Mouse (Mus musculus): ENCODE data around the gene Insyn1. TPM values are rescaled to one million over a fixed set of nuclear protein-coding genes. Genes with fewer than 3 reads are reported as not detected.
A peak's percentile ranks its signal among the peaks of the same experiment; 100 is the strongest.

Insyn1 gene
- polyA plus RNA-seq, 1 experiment from 2014 or later, result 2.4 TPM

DNA sequence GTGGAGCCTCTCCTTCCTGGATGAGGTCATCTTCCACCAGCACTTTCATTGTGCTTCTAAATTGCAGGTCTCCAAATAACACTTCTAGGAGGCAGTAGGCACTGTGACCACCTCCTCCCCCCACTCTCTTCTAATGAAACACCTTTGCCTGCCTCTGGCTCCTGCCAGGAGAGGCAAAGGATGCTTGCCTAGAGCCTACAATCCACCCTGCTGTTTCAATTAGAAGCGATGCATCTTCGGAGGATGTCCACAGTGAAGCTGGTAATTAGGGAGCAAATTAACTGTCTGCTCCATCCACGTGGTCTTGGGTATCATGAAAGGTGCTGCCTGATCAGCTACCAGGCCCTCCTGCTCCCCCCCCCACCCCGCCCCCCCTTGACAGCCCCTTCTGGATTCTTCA lies 41.6 kb upstream of the Insyn1 start:
- ATAC-seq (replicated peaks; ENCODE audit: low FRiP score) (no peak), DNase-seq (ENCODE audit: low spot score) (no peak)
- Histone ChIP-seq H3K27me3 (ENCODE audit: control insufficient read depth, insufficient read depth, low read length) (no peaks in the 10 kb centered on the region), H3K9ac (ENCODE audit: low read length) (no peak overlapping the region), H3K9me3 (ENCODE audit: control insufficient read depth, low read length) (no peaks in the 10 kb centered on the region), H3K36me3 (ENCODE audit: control insufficient read depth, insufficient read depth, low read length) (no peaks in the 10 kb centered on the region), H3K4me2 (ENCODE audit: low read depth, low read length, severe bottlenecking) (no peak overlapping the region), H3K27ac (ENCODE audit: low read depth, low read length) (no peak overlapping the region), H3K4me1 (replicated peaks; ENCODE audit: control insufficient read depth, insufficient read depth, low read length) (peaks cover 6% of the 10 kb centered on the region; the same call in 1 of the 2 replicates), H3K4me3 (ENCODE audit: low read depth, low read length) (no peak overlapping the region)
- WGBS, result 24% methylated on average over 4 of the region's 4 CpGs

DNA sequence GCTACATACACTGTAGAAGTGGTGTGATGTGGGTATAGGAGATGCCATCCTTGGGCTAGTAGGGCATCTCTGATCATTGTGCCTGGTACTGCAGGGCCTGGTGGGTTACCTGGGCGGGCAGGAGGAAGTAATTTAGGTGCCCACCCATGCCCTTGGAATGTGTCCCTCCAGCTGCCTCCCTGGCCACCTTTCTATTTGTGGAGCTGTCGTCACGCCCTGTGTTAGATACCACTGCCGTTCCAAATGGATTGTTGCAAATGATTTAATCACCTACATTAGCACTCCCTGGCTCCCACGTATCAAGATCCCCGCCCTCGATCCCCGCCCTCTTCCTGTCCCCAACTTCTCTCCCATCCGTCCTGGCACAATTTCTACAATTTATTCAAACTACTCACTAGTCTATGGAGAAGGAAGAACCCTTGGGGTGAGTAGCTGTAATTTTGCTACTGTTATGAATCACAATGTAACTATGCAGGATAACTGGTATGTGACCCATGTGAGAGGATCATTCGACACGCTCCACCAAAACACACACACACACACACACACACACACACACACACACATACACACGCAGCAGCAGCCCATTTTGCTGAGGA lies 40.3 kb upstream of the Insyn1 start:
- Histone ChIP-seq H3K9ac (ENCODE audit: low read length) (no peak overlapping the region), H3K27ac (ENCODE audit: low read depth, low read length) (no peak overlapping the region), H3K4me2 (ENCODE audit: low read depth, low read length, severe bottlenecking) (no peak overlapping the region), H3K36me3 (ENCODE audit: control insufficient read depth, insufficient read depth, low read length) (no peaks in the 10 kb centered on the region), H3K27me3 (ENCODE audit: control insufficient read depth, insufficient read depth, low read length) (no peaks in the 10 kb centered on the region), H3K9me3 (ENCODE audit: control insufficient read depth, low read length) (no peaks in the 10 kb centered on the region), H3K4me1 (replicated peaks; ENCODE audit: control insufficient read depth, insufficient read depth, low read length) (peaks cover 6% of the 10 kb centered on the region; the same call in 1 of the 2 replicates), H3K4me3 (ENCODE audit: low read depth, low read length) (no peak overlapping the region)
- DNase-seq (ENCODE audit: low spot score), result no peak
- ATAC-seq (replicated peaks; ENCODE audit: low FRiP score), result no peak
- WGBS, result 85% methylated on average over 12 of the region's 12 CpGs

DNA sequence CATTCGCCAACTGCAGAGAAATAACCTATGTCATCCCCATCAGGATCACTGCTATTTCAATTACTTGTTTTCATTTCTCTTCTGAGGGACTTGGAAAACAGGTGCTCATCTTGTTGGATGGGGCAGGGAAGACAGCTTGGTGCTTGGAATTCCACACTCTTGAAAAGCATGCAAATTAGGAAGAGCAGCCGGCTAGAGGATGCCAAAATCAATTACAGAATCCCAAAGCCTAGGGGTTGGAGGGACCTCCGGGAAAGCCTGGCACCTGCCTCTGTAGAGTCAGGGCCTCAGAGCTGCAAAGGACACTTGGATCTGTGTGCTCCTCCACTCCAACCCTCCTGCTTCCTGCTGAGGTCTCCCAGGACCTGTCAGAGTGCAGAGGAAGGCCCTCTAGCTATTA lies 38.9 kb upstream of the Insyn1 start:
- H3K27me3 ChIP-seq (ENCODE audit: control insufficient read depth, insufficient read depth, low read length), result no peaks in the 10 kb centered on the region
- H3K4me3 ChIP-seq (ENCODE audit: low read depth, low read length), result no peak overlapping the region
- H3K4me1 ChIP-seq (replicated peaks; ENCODE audit: control insufficient read depth, insufficient read depth, low read length), result peaks cover 6% of the 10 kb centered on the region; the same call in 1 of the 2 replicates
- DNase-seq (ENCODE audit: low spot score) (no peak), ATAC-seq (replicated peaks; ENCODE audit: low FRiP score) (no peak)
- WGBS, result 43% methylated on average over 3 of the region's 3 CpGs
- no peaks in the 10 kb centered on the region for H3K9me3 ChIP-seq (ENCODE audit: control insufficient read depth, low read length)
- H3K9ac ChIP-seq (ENCODE audit: low read length), result no peak overlapping the region
- H3K4me2 ChIP-seq (ENCODE audit: low read depth, low read length, severe bottlenecking), result no peak overlapping the region
- H3K36me3 ChIP-seq (ENCODE audit: control insufficient read depth, insufficient read depth, low read length), result no peaks in the 10 kb centered on the region
- no peak overlapping the region for H3K27ac ChIP-seq (ENCODE audit: low read depth, low read length)

DNA sequence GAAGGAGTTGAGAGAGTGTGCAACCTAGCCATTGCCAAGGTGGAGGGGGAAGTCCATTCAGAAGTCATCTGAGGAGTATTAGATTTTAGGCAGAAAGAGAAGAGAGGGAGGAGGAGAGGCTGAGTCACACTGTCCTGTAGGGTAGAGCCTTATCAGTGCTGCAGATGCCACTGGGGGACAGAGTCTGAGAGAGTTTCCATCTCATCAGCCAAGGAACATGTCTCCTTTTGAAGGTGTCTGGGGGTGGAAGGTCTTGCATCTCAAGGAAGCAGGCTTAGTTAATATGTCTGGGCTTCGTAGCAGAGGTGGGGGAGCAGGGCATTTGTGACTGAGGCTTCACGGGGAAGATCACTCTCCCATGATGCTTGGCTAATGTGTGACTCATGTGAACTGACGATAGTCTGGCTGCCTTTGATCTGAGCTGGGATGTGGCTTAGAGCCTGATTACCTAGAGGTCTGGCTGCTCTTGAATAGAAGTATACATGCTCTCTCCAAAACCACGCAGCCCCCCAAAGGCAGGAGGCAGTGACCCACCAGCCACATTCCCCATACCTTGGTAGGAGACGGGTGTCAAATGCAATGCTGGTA lies 34.5 kb upstream of the Insyn1 start:
- H3K27ac ChIP-seq (ENCODE audit: low read depth, low read length), result no peak overlapping the region
- H3K4me2 ChIP-seq (ENCODE audit: low read depth, low read length, severe bottlenecking), result no peak overlapping the region
- 85% methylated on average over 5 of the region's 5 CpGs for WGBS
- H3K27me3 ChIP-seq (ENCODE audit: control insufficient read depth, insufficient read depth, low read length), result no peaks in the 10 kb centered on the region
- DNase-seq (ENCODE audit: low spot score) (no peak), ATAC-seq (replicated peaks; ENCODE audit: low FRiP score) (no peak)
- peaks cover 25% of the 10 kb centered on the region for H3K4me1 ChIP-seq (replicated peaks; ENCODE audit: control insufficient read depth, insufficient read depth, low read length)
- H3K4me3 ChIP-seq (ENCODE audit: low read depth, low read length), result no peak overlapping the region
- no peak overlapping the region for H3K9ac ChIP-seq (ENCODE audit: low read length)
- no peaks in the 10 kb centered on the region for H3K9me3 ChIP-seq (ENCODE audit: control insufficient read depth, low read length)
- no peaks in the 10 kb centered on the region for H3K36me3 ChIP-seq (ENCODE audit: control insufficient read depth, insufficient read depth, low read length)

DNA sequence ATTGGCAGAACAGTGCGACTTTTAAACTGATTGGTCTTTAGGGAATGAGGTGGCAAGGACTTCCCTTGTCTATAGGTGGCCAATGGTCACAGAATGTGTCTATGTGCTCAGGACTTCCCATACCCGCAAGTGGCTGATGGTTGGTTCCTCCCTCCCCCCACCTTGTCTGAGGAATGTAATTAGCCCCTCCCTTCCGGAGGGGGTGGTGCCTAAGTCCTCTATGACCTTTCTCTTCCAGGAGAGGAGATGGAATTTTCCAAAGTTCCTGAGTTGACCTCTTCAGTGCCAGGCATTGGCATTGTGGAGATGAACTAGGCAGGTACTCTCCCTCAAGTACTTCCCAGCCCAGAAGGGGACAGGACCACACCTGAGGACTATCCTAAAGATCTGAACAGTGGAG lies 33.5 kb upstream of the Insyn1 start:
- peaks cover 24% of the 10 kb centered on the region for H3K4me1 ChIP-seq (replicated peaks; ENCODE audit: control insufficient read depth, insufficient read depth, low read length)
- no peaks in the 10 kb centered on the region for H3K36me3 ChIP-seq (ENCODE audit: control insufficient read depth, insufficient read depth, low read length)
- H3K4me3 ChIP-seq (ENCODE audit: low read depth, low read length), result no peak overlapping the region
- no peak for DNase-seq (ENCODE audit: low spot score)
- no peaks in the 10 kb centered on the region for H3K27me3 ChIP-seq (ENCODE audit: control insufficient read depth, insufficient read depth, low read length)
- no peak for ATAC-seq (replicated peaks; ENCODE audit: low FRiP score)
- no peak overlapping the region for H3K9ac ChIP-seq (ENCODE audit: low read length)
- no peak overlapping the region for H3K4me2 ChIP-seq (ENCODE audit: low read depth, low read length, severe bottlenecking)
- no peaks in the 10 kb centered on the region for H3K9me3 ChIP-seq (ENCODE audit: control insufficient read depth, low read length)
- WGBS, result 37% methylated on average over 3 of the region's 3 CpGs
- H3K27ac ChIP-seq (ENCODE audit: low read depth, low read length), result no peak overlapping the region

DNA sequence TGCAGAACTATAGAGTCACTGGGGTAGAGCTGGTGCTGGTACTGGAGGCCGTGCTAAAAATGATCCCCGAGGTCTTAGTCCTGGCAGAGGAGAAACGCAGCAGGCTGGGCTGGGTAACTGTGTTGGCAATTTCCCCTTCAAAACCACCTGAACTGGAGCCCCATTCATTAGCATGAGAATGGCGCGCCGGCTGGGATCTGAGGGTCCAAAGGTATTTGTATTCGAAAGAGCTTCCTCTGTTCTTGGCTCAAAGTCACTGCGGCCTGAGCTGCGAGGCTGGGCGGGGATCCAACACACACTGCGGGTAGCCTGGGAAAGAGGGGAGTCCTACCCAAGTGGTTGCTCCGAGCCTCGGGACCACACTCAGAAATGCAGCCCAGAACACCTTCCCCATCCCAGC lies 32.6 kb upstream of the Insyn1 start:
- ATAC-seq (replicated peaks; ENCODE audit: low FRiP score) (0 out of 2 replicates have a peak, but pooled peaks have one; percentile 33), DNase-seq (ENCODE audit: low spot score) (peak; percentile 73)
- H3K9ac ChIP-seq (ENCODE audit: low read length), result 0 out of 2 replicates have a peak overlapping the region, but pooled peaks have one; percentile 10
- H3K36me3 ChIP-seq (ENCODE audit: control insufficient read depth, insufficient read depth, low read length), result no peaks in the 10 kb centered on the region
- H3K4me3 ChIP-seq (ENCODE audit: low read depth, low read length), result no peak overlapping the region
- H3K4me1 ChIP-seq (replicated peaks; ENCODE audit: control insufficient read depth, insufficient read depth, low read length), result peaks cover 22% of the 10 kb centered on the region
- no peaks in the 10 kb centered on the region for H3K9me3 ChIP-seq (ENCODE audit: control insufficient read depth, low read length)
- H3K4me2 ChIP-seq (ENCODE audit: low read depth, low read length, severe bottlenecking), result peak overlapping the region; percentile 15; the same call in 1 of the 2 replicates
- H3K27me3 ChIP-seq (ENCODE audit: control insufficient read depth, insufficient read depth, low read length), result no peaks in the 10 kb centered on the region
- H3K27ac ChIP-seq (ENCODE audit: low read depth, low read length), result peak overlapping the region; percentile 63
- 4% methylated on average over 13 of the region's 13 CpGs for WGBS

DNA sequence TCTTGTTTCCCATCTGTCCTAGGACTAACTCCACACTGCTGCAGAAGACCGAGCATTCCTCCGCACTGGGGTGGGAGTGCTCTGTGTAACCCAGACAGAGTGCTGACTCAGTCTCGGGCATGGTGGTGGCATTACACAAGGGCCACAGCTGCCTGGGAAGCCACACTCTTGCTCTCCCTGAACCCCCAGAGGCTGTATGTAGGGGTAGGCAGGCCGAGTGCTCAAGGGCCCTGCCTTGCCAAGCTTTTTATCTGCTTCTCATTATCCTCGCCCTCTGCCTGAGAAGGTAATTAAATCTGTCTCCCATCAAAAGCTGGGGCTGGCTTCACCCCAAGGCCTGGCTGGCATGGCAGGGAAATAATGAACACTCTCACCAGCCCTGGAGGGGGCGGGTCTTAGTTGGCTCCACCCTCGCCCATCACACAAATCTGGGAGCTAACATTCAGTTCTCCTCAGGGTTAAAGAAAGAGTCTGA lies 30.9 kb upstream of the Insyn1 start:
- WGBS, result 45% methylated on average over 7 of the region's 7 CpGs
- H3K27ac ChIP-seq (ENCODE audit: low read depth, low read length), result peak overlapping the region; percentile 81

DNA sequence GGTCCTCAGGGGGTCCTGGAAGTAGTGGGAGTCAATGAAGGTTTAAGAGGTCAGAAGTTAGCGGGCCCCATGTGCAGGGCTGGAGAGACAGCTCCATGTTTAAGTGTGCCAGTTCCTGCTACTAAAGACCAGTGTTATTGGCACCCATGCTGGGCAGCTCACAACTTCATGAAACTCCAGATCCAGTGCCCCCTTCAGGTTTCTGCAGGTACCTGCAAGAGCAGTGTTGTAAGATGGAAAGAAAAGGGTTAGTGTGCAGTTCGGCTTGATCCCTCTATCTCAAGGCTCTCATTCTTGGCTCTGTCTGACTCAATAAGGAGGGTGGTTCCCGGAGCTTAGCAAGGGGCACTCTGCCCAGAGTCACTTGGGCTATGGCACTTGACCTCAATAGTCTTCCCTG lies 30.1 kb upstream of the Insyn1 start:
- WGBS, result 84% methylated on average over 3 of the region's 3 CpGs

More for the DNA sequence above, 30.9 kb upstream of the Insyn1 start:
- Histone ChIP-seq H3K27me3 (ENCODE audit: control insufficient read depth, insufficient read depth, low read length) (no peaks in the 10 kb centered on the region), H3K9ac (ENCODE audit: low read length) (no peak overlapping the region), H3K4me2 (ENCODE audit: low read depth, low read length, severe bottlenecking) (no peak overlapping the region), H3K4me1 (replicated peaks; ENCODE audit: control insufficient read depth, insufficient read depth, low read length) (peaks cover 22% of the 10 kb centered on the region), H3K9me3 (ENCODE audit: control insufficient read depth, low read length) (no peaks in the 10 kb centered on the region), H3K36me3 (ENCODE audit: control insufficient read depth, insufficient read depth, low read length) (no peaks in the 10 kb centered on the region), H3K4me3 (ENCODE audit: low read depth, low read length) (no peak overlapping the region)
- DNase-seq (ENCODE audit: low spot score) (peak; percentile 82), ATAC-seq (replicated peaks; ENCODE audit: low FRiP score) (peak; percentile 71)

More for the DNA sequence above, 30.1 kb upstream of the Insyn1 start:
- Histone ChIP-seq H3K4me3 (ENCODE audit: low read depth, low read length) (no peak overlapping the region), H3K9ac (ENCODE audit: low read length) (no peak overlapping the region), H3K9me3 (ENCODE audit: control insufficient read depth, low read length) (no peaks in the 10 kb centered on the region), H3K4me1 (replicated peaks; ENCODE audit: control insufficient read depth, insufficient read depth, low read length) (peaks cover 22% of the 10 kb centered on the region), H3K36me3 (ENCODE audit: control insufficient read depth, insufficient read depth, low read length) (no peaks in the 10 kb centered on the region), H3K4me2 (ENCODE audit: low read depth, low read length, severe bottlenecking) (no peak overlapping the region), H3K27ac (ENCODE audit: low read depth, low read length) (peak overlapping the region; percentile 81), H3K27me3 (ENCODE audit: control insufficient read depth, insufficient read depth, low read length) (no peaks in the 10 kb centered on the region)
- no peak for DNase-seq (ENCODE audit: low spot score)
- ATAC-seq (replicated peaks; ENCODE audit: low FRiP score), result no peak
